Mouse (Mus musculus) macrophage (primary cell): ENCODE results near the gene Glmp. TPM values are rescaled to one million over a fixed set of nuclear protein-coding genes. Genes with fewer than 3 reads are reported as not detected.
"Not testable (repeated sequence)": the region's sequence is repeated elsewhere in the genome, so short reads cannot be mapped to it uniquely, and the experiment has no call there.

Experiments used
- H3K27ac ChIP-seq: fragments of 350-480 bp; formaldehyde crosslinking; 2 replicates; pipeline ENCODE4 v1.9.0; 2021
- H3K36me3 ChIP-seq: fragments of 350-480 bp; formaldehyde crosslinking; 2 replicates; pipeline ENCODE4 v1.9.0; 2021; ENCODE audit errors: inconsistent target
- H3K4me3 ChIP-seq: fragments of 350-480 bp; formaldehyde crosslinking; 2 replicates; pipeline ENCODE4 v1.9.0; 2021; ENCODE audit errors: inconsistent target
- H3K79me2 ChIP-seq: fragments of 350-480 bp; formaldehyde crosslinking; 2 replicates; pipeline ENCODE4 v1.9.0; 2021; ENCODE audit errors: inconsistent target
- WGBS: methylation state at CpG from one replicate; pipeline ENCODE4 v1.1.7; 2026; ENCODE audit warnings: inconsistent platforms; ENCODE audit not compliant: missing documents; 5-methylcytosine and 5-hydroxymethylcytosine counted together
- polyA plus RNA-seq: library from polyadenylated mRNA; stranded (reverse); fragments of 250-400 nt; gene quantifications from 3 replicates; pipeline ENCODE4 v1.2.4, GENCODE M21; 2018; ENCODE audit warnings: inconsistent platforms

Glmp gene
- polyA plus RNA-seq, 1 experiment from 2014 or later = 393 TPM

GRCm38 (mm10) chr3:88378599-88378998 is 53.8 kb downstream of the Glmp start, which contains the start of gene Bglap2:
Gene Bglap2 (minus strand): TSS chr3:88378699.
- not testable (repeated sequence) for H3K27ac ChIP-seq, H3K36me3 ChIP-seq, H3K4me3 ChIP-seq, H3K79me2 ChIP-seq
- 79% methylated on average over 4 of the region's 5 CpGs for WGBS

Other genes starting within 250 kb of the Glmp start
- gene Ttc24, start 246.7 kb upstream of the Glmp start, polyA plus RNA-seq = not detected in 3 replicates
- gene Iqgap3, start 243.1 kb upstream of the Glmp start, polyA plus RNA-seq = 2.5 to 4.1 TPM (median 3.7 TPM) in 3 replicates
- 37.8 to 68.1 TPM (median 46.3 TPM) in 3 replicates for gene Mef2d, start 182.7 kb upstream of the Glmp start, polyA plus RNA-seq
- gene Rhbg, start 70.3 kb upstream of the Glmp start, polyA plus RNA-seq = not detected in 3 replicates
- not detected in 3 replicates for gene Gm38392, start 37.8 kb upstream of the Glmp start, polyA plus RNA-seq
- gene Tsacc, start 28.0 kb upstream of the Glmp start, polyA plus RNA-seq = 2.0 to 2.8 TPM (median 2.1 TPM) in 3 replicates
- gene Cct3, start 27.9 kb upstream of the Glmp start, polyA plus RNA-seq = 72.7 to 217 TPM (median 87.3 TPM) in 3 replicates
- 0.13 to 0.59 TPM (median 0.42 TPM) in 3 replicates for gene Tmem79, start 11.1 kb downstream of the Glmp start, polyA plus RNA-seq
- 14.9 to 23.8 TPM (median 23.6 TPM) in 3 replicates for gene Smg5, start 11.2 kb downstream of the Glmp start, polyA plus RNA-seq
- not detected in 3 replicates for gene Paqr6, start 39.6 kb downstream of the Glmp start, polyA plus RNA-seq
- gene Bglap3, start 47.7 kb downstream of the Glmp start, polyA plus RNA-seq = not detected in 3 replicates
- not detected in 3 replicates for gene Bglap2, start 53.7 kb downstream of the Glmp start, polyA plus RNA-seq
- not detected in 3 replicates for gene Bglap, start 59.4 kb downstream of the Glmp start, polyA plus RNA-seq
- 20.9 to 38.7 TPM (median 26.5 TPM) in 3 replicates for gene Pmf1, start 85.3 kb downstream of the Glmp start, polyA plus RNA-seq
- gene Slc25a44, start 100.1 kb downstream of the Glmp start, polyA plus RNA-seq = 23.0 to 38.3 TPM (median 30.3 TPM) in 3 replicates
- gene Sema4a, start 136.2 kb downstream of the Glmp start, polyA plus RNA-seq = 7.3 to 33.5 TPM (median 7.7 TPM) in 3 replicates
- gene Lmna, start 184.9 kb downstream of the Glmp start, polyA plus RNA-seq = 96.7 to 217 TPM (median 105 TPM) in 3 replicates
- gene Mex3a, start 207.4 kb downstream of the Glmp start, polyA plus RNA-seq = 0.08 to 0.10 TPM (median 0.10 TPM) in 3 replicates
- gene Rab25, start 223.3 kb downstream of the Glmp start, polyA plus RNA-seq = not detected in 3 replicates
- gene Lamtor2, start 228.1 kb downstream of the Glmp start, polyA plus RNA-seq = 164 to 206 TPM (median 186 TPM) in 3 replicates
- gene Ubqln4, start 228.7 kb downstream of the Glmp start, polyA plus RNA-seq = 26.3 to 31.7 TPM (median 26.5 TPM) in 3 replicates